ENCODE assay signal across 8 mouse cellular contexts in genomic region chr5:102054511-102055093, GRCm38 (mm10). TPM values are rescaled to one million over a fixed set of nuclear protein-coding genes. Genes with fewer than 3 reads are reported as not detected.
A peak's percentile ranks its signal among the peaks of the same experiment; 100 is the strongest.
DNase-seq lines count a peak whose midpoint lies in the region; ATAC-seq and TF ChIP-seq lines count a peak whose summit lies in the region.

No protein-coding gene starts in this region.

- no peak overlapping the region for H3K4me2 ChIP-seq in hindbrain, embryonic 14.5 days (replicated peaks)
- H3K4me2 ChIP-seq in hindbrain, embryonic 11.5 days (replicated peaks; ENCODE audit: low read depth, low read length): no peak overlapping the region
- H3K4me2 ChIP-seq in hindbrain, postnatal 0 days (ENCODE audit: low read depth, low read length): no peak overlapping the region

- no peaks in the 10 kb centered on the region for H3K36me3 ChIP-seq in hindbrain, embryonic 14.5 days (replicated peaks; ENCODE audit: control insufficient read depth, insufficient read depth)
- H3K36me3 ChIP-seq in hindbrain, embryonic 11.5 days (ENCODE audit: control insufficient read depth, insufficient read depth, low read length): no peaks in the 10 kb centered on the region
- H3K36me3 ChIP-seq in hindbrain, postnatal 0 days (ENCODE audit: insufficient read depth, low read length): no peaks in the 10 kb centered on the region

- no peak for TF ChIP-seq POLR2A in lung, adult 2 months (IDR thresholded peaks at IDR 0.05; ENCODE audit: borderline replicate concordance, extremely low read depth, low read depth, low read length)

- H3K27ac ChIP-seq in hindbrain, embryonic 14.5 days: no peak overlapping the region
- H3K27ac ChIP-seq in hindbrain, embryonic 11.5 days (ENCODE audit: low read depth, low read length): no peak overlapping the region
- peak overlapping the region; percentile 36; the same call in 1 of the 2 replicates for H3K27ac ChIP-seq in hindbrain, postnatal 0 days

- H3K9me3 ChIP-seq in hindbrain, embryonic 14.5 days (ENCODE audit: control insufficient read depth, low read length): no peaks in the 10 kb centered on the region
- H3K9me3 ChIP-seq in hindbrain, embryonic 11.5 days (ENCODE audit: control insufficient read depth, low read length): no peaks in the 10 kb centered on the region
- no peaks in the 10 kb centered on the region for H3K9me3 ChIP-seq in hindbrain, postnatal 0 days (ENCODE audit: low read length)

- 0 out of 2 replicates have a peak, but pooled peaks have one; percentile 11 for ATAC-seq in hindbrain, embryonic 14.5 days (ENCODE audit: low FRiP score)
- ATAC-seq in hindbrain, embryonic 11.5 days (ENCODE audit: low FRiP score): no peak
- ATAC-seq in hindbrain, postnatal 0 days: no peak

- H3K9ac ChIP-seq in hindbrain, embryonic 14.5 days: no peak overlapping the region
- H3K9ac ChIP-seq in hindbrain, embryonic 11.5 days (ENCODE audit: low read depth, low read length): no peak overlapping the region
- no peak overlapping the region for H3K9ac ChIP-seq in hindbrain, postnatal 0 days (replicated peaks; ENCODE audit: low read length)

- H3K4me3 ChIP-seq in hindbrain, embryonic 14.5 days (replicated peaks; ENCODE audit: low read length): no peak overlapping the region
- no peak overlapping the region for H3K4me3 ChIP-seq in hindbrain, embryonic 11.5 days (ENCODE audit: low read depth, low read length)
- H3K4me3 ChIP-seq in hindbrain, postnatal 0 days (ENCODE audit: low read length): no peak overlapping the region
- no peak overlapping the region for H3K4me3 ChIP-seq in lung, adult 2 months (replicated peaks; ENCODE audit: extremely low read depth, low read depth, low read length)

- no peak for DNase-seq in hindbrain, embryonic 14.5 days (ENCODE audit: low spot score)
- no peak for DNase-seq in hindbrain, embryonic 11.5 days (ENCODE audit: low spot score)
- peak; percentile 58 for DNase-seq in adrenal gland, postnatal 14 days
- no peak for DNase-seq in hindbrain, postnatal 0 days (ENCODE audit: low spot score)
- peak; percentile 21 for DNase-seq in lung, adult 2 months
- DNase-seq in thymus, postnatal 25 days: no peak
- DNase-seq in embryo, embryonic 10 days (ENCODE audit: low spot score): no peak
- DNase-seq in urinary bladder, adult 18-20 months (ENCODE audit: low spot score in 2 of 2): no peak

- TF ChIP-seq CTCF in hindbrain, postnatal 0 days (IDR thresholded peaks at IDR 0.05; ENCODE audit: low read depth): no peak
- TF ChIP-seq CTCF in lung, adult 2 months (IDR thresholded peaks at IDR 0.05; ENCODE audit: insufficient read depth, low read length): no peak

- H3K27me3 ChIP-seq in hindbrain, embryonic 14.5 days (ENCODE audit: control insufficient read depth, insufficient read depth, low read length): no peaks in the 10 kb centered on the region
- no peaks in the 10 kb centered on the region for H3K27me3 ChIP-seq in hindbrain, embryonic 11.5 days (ENCODE audit: control insufficient read depth, insufficient read depth, low read length)
- no peaks in the 10 kb centered on the region for H3K27me3 ChIP-seq in hindbrain, postnatal 0 days (ENCODE audit: insufficient read depth, low read length)

- WGBS in hindbrain, embryonic 14.5 days: 73% methylated on average over 11 of the region's 11 CpGs
- 84% methylated on average over 11 of the region's 11 CpGs for WGBS in hindbrain, embryonic 11.5 days
- WGBS in hindbrain, postnatal 0 days: 71% methylated on average over 11 of the region's 11 CpGs
- 40% methylated on average over 11 of the region's 11 CpGs for WGBS in lung, adult 2 months

- peaks cover 17% of the 10 kb centered on the region for H3K4me1 ChIP-seq in hindbrain, embryonic 14.5 days (replicated peaks; ENCODE audit: control insufficient read depth, insufficient read depth, low read length)
- peaks cover 5% of the 10 kb centered on the region; the same call in 1 of the 2 replicates for H3K4me1 ChIP-seq in hindbrain, embryonic 11.5 days (replicated peaks; ENCODE audit: control insufficient read depth, insufficient read depth, low read length)
- peaks cover 5% of the 10 kb centered on the region for H3K4me1 ChIP-seq in hindbrain, postnatal 0 days (ENCODE audit: insufficient read depth, low read length)
- H3K4me1 ChIP-seq in lung, adult 2 months (ENCODE audit: control insufficient read depth, insufficient read depth, low read length): peaks cover 12% of the 10 kb centered on the region

RNA-seq across cellular contexts. Expression of gene Wdfy3, which starts 15.1 kb away (rescaled TPM):
- polyA plus RNA-seq in hindbrain, embryonic 14.5 days (2014; fragmentation: Nextera tagmentation; extraction: Ambion mirVana): 35.3 and 36.2 TPM in 2 replicates
- polyA plus RNA-seq in hindbrain, embryonic 11.5 days (2014; fragmentation: Nextera tagmentation; extraction: Ambion mirVana): 25.9 and 33.2 TPM in 2 replicates
- 46.0 and 46.5 TPM in 2 replicates for total RNA-seq in adrenal gland, postnatal 14 days (2021)
- total RNA-seq in hindbrain, postnatal 0 days (2014; rRNA removed): 83.5 and 88.4 TPM in 2 replicates
- polyA plus RNA-seq in hindbrain, postnatal 0 days (2015; fragmentation: Nextera tagmentation; extraction: Ambion mirVana): 15.8 and 16.0 TPM in 2 replicates
- polyA plus RNA-seq in lung, adult 2 months (2012; rRNA removed): 32.4 and 33.0 TPM in 2 replicates

Comparison
In these comparisons a context has a peak if more than half of its experiments do, and no peak if none do; other contexts are left out.
1. DNase-seq: peak in adrenal gland, postnatal 14 days (single experiment) and lung, adult 2 months (single experiment); none in hindbrain, embryonic 14.5 days (single experiment), hindbrain, embryonic 11.5 days (single experiment), hindbrain, postnatal 0 days (single experiment), thymus, postnatal 25 days (single experiment), embryo, embryonic 10 days (single experiment) and urinary bladder, adult 18-20 months (0 of 2).